Mouse (Mus musculus) midbrain, embryonic 16.5 days (tissue): Measurements from ENCODE around the gene Ccdc90b. TPM values are rescaled to one million over a fixed set of nuclear protein-coding genes. Genes with fewer than 3 reads are reported as not detected.

ENCODE experiments used
- ATAC-seq: fragments of 200-750 bp; cut with Nextera tagmentation; 2 replicates; pipeline ENCODE4 v1.8.0; 2017; ENCODE audit warnings: moderate TSS enrichment
- H3K27ac ChIP-seq: fragments of 300-500 bp; sonication (generic); 2 replicates; pipeline ENCODE4 v1.5.1; 2014; ENCODE audit warnings: mild to moderate bottlenecking, low read length, mixed read lengths
- H3K27me3 ChIP-seq: fragments of 300-500 bp; sonication (generic); 2 replicates; pipeline ENCODE4 v1.6.1; 2014; ENCODE audit warnings: low read depth, low read length, mixed read lengths; ENCODE audit not compliant: control insufficient read depth, insufficient read depth
- H3K36me3 ChIP-seq: fragments of 300-500 bp; sonication (generic); 2 replicates; pipeline ENCODE4 v1.6.1; 2014; ENCODE audit warnings: mild to moderate bottlenecking, low read length, moderate library complexity, mixed read lengths; ENCODE audit not compliant: control insufficient read depth, insufficient read depth
- H3K4me1 ChIP-seq: fragments of 300-500 bp; sonication (generic); 2 replicates; pipeline ENCODE4 v1.6.1; 2014; ENCODE audit warnings: mild to moderate bottlenecking, low read length, mixed read lengths; ENCODE audit not compliant: control insufficient read depth, insufficient read depth
- H3K4me2 ChIP-seq: fragments of 300-500 bp; sonication (generic); 2 replicates; pipeline ENCODE4 v1.6.1; 2014; ENCODE audit warnings: mild to moderate bottlenecking, low read length, mixed read lengths
- H3K4me3 ChIP-seq: fragments of 300-500 bp; sonication (generic); 2 replicates; pipeline ENCODE4 v1.5.1; 2014; ENCODE audit warnings: low read depth, mild to moderate bottlenecking, low read length, moderate library complexity, mixed read lengths
- H3K9ac ChIP-seq: fragments of 300-500 bp; sonication (generic); 2 replicates; pipeline ENCODE4 v1.6.1; 2014; ENCODE audit warnings: low read depth, low read length, mixed read lengths
- H3K9me3 ChIP-seq: fragments of 300-500 bp; sonication (generic); replicated peaks from 2 replicates; pipeline ENCODE4 v1.6.1; 2014; ENCODE audit warnings: mild to moderate bottlenecking, low read length, mixed read lengths; ENCODE audit not compliant: control insufficient read depth, poor library complexity, severe bottlenecking
- WGBS: fragments of 180-500 bp; shearing (Covaris S2); extraction: QIAGEN DNeasy Blood & Tissue Kit; methylation state at CpG from one replicate; pipeline ENCODE4 v1.1.7; 2014; 5-methylcytosine and 5-hydroxymethylcytosine counted together
- polyA plus RNA-seq: library from polyadenylated mRNA; unstranded; fragments of >200 nt; fragmentation: Nextera tagmentation; extraction: Ambion mirVana; gene quantifications from 2 replicates; pipeline ENCODE4 v1.2.1, GENCODE M21; 2015

The Ccdc90b gene
- polyA plus RNA-seq, 1 experiment from 2014 or later: 58.3 TPM

GRCm38 (mm10) chr7:92558744-92559143, 2.2 kb upstream of the Ccdc90b start:
- no peak overlapping the region for H3K27ac ChIP-seq
- H3K36me3 ChIP-seq: no peaks in the 10 kb centered on the region
- H3K9me3 ChIP-seq: no peaks in the 10 kb centered on the region
- H3K4me1 ChIP-seq: peaks cover 12% of the 10 kb centered on the region
- no peaks in the 10 kb centered on the region for H3K27me3 ChIP-seq
- no peak overlapping the region for H3K4me2 ChIP-seq
- H3K9ac ChIP-seq: no peak overlapping the region
- no peak for ATAC-seq
- H3K4me3 ChIP-seq: no peak overlapping the region
- WGBS: 95% methylated on average over 2 of the region's 2 CpGs

- Histone ChIP-seq H3K9ac (no peak overlapping the region), H3K4me3 (no peak overlapping the region), H3K4me1 (peaks cover 9% of the 10 kb centered on the region), H3K9me3 (no peaks in the 10 kb centered on the region), H3K4me2 (no peak overlapping the region), H3K36me3 (peaks cover 8% of the 10 kb centered on the region; the same call in 1 of the 2 replicates), H3K27ac (no peak overlapping the region), H3K27me3 (no peaks in the 10 kb centered on the region)
- no peak for ATAC-seq
- 90% methylated on average over 1 of the region's 1 CpGs for WGBS
Measured at GRCm38 (mm10) chr7:92566775-92567174, 5.8 kb downstream of the Ccdc90b start.

- H3K9ac ChIP-seq: no peak overlapping the region
- no peak overlapping the region for H3K4me2 ChIP-seq
- H3K4me1 ChIP-seq: no peaks in the 10 kb centered on the region
- no peak for ATAC-seq
- no peaks in the 10 kb centered on the region for H3K27me3 ChIP-seq
- H3K27ac ChIP-seq: no peak overlapping the region
- peaks cover 8% of the 10 kb centered on the region for H3K36me3 ChIP-seq
- 92% methylated on average over 5 of the region's 5 CpGs for WGBS
- no peak overlapping the region for H3K4me3 ChIP-seq
- H3K9me3 ChIP-seq: no peaks in the 10 kb centered on the region
Measured at GRCm38 (mm10) chr7:92580491-92581207, 19.7 kb downstream of the Ccdc90b start.

- 90% methylated on average over 7 of the region's 7 CpGs for WGBS
Measured at GRCm38 (mm10) chr7:92583567-92583966, 22.6 kb downstream of the Ccdc90b start.

GRCm38 (mm10) chr7:92589986-92590385, 29.0 kb downstream of the Ccdc90b start:
- Histone ChIP-seq H3K27ac (no peak overlapping the region), H3K4me1 (no peaks in the 10 kb centered on the region), H3K4me2 (no peak overlapping the region), H3K27me3 (no peaks in the 10 kb centered on the region), H3K9ac (no peak overlapping the region), H3K36me3 (no peaks in the 10 kb centered on the region), H3K9me3 (no peaks in the 10 kb centered on the region), H3K4me3 (no peak overlapping the region)
- no peak for ATAC-seq
- WGBS: 91% methylated on average over 7 of the region's 7 CpGs

More at GRCm38 (mm10) chr7:92583567-92583966, 22.6 kb downstream of the Ccdc90b start:
- no peak overlapping the region for H3K9ac ChIP-seq
- no peak overlapping the region for H3K27ac ChIP-seq
- no peak overlapping the region for H3K4me3 ChIP-seq
- H3K4me2 ChIP-seq: no peak overlapping the region
- no peak for ATAC-seq
- peaks cover 6% of the 10 kb centered on the region; the same call in 1 of the 2 replicates for H3K36me3 ChIP-seq
- H3K4me1 ChIP-seq: no peaks in the 10 kb centered on the region
- no peaks in the 10 kb centered on the region for H3K27me3 ChIP-seq
- H3K9me3 ChIP-seq: no peaks in the 10 kb centered on the region

- Histone ChIP-seq H3K36me3 (no peaks in the 10 kb centered on the region), H3K4me3 (no peak overlapping the region), H3K27me3 (no peaks in the 10 kb centered on the region), H3K4me1 (no peaks in the 10 kb centered on the region), H3K27ac (no peak overlapping the region), H3K4me2 (no peak overlapping the region), H3K9me3 (no peaks in the 10 kb centered on the region), H3K9ac (no peak overlapping the region)
- 93% methylated on average over 2 of the region's 2 CpGs for WGBS
- ATAC-seq: no peak
Measured at GRCm38 (mm10) chr7:92590842-92591241, 29.9 kb downstream of the Ccdc90b start.

GRCm38 (mm10) chr7:92604961-92605360, 44.0 kb downstream of the Ccdc90b start:
- Histone ChIP-seq H3K4me1 (no peaks in the 10 kb centered on the region), H3K9ac (no peak overlapping the region), H3K4me2 (no peak overlapping the region), H3K36me3 (peaks cover 21% of the 10 kb centered on the region), H3K4me3 (no peak overlapping the region), H3K9me3 (no peaks in the 10 kb centered on the region), H3K27ac (no peak overlapping the region), H3K27me3 (no peaks in the 10 kb centered on the region)
- 91% methylated on average over 7 of the region's 7 CpGs for WGBS
- ATAC-seq: no peak

GRCm38 (mm10) chr7:92610830-92611229, 49.9 kb downstream of the Ccdc90b start:
- Histone ChIP-seq H3K4me3 (no peak overlapping the region), H3K4me2 (no peak overlapping the region), H3K27ac (no peak overlapping the region), H3K27me3 (no peaks in the 10 kb centered on the region), H3K4me1 (no peaks in the 10 kb centered on the region), H3K9ac (no peak overlapping the region), H3K36me3 (peaks cover 11% of the 10 kb centered on the region), H3K9me3 (no peaks in the 10 kb centered on the region)
- 52% methylated on average over 7 of the region's 7 CpGs for WGBS
- ATAC-seq: no peak

- no peak overlapping the region for H3K4me2 ChIP-seq
- 59% methylated on average over 2 of the region's 2 CpGs for WGBS
- no peak overlapping the region for H3K9ac ChIP-seq
- no peak overlapping the region for H3K4me3 ChIP-seq
- no peak for ATAC-seq
- H3K9me3 ChIP-seq: no peaks in the 10 kb centered on the region
- H3K27me3 ChIP-seq: no peaks in the 10 kb centered on the region
- no peaks in the 10 kb centered on the region for H3K4me1 ChIP-seq
- H3K36me3 ChIP-seq: peaks cover 6% of the 10 kb centered on the region; the same call in 1 of the 2 replicates
- no peak overlapping the region for H3K27ac ChIP-seq
Measured at GRCm38 (mm10) chr7:92624488-92624887, 63.5 kb downstream of the Ccdc90b start.
